Mouse (Mus musculus): ENCODE measurements around the gene Zfp865.

Gene Zfp865

GRCm38 (mm10) chr7:5080815-5081214, 60.6 kb downstream of the Zfp865 start:
- DNase-seq (ENCODE audit: low read depth, low spot score): no peak

- no peak for DNase-seq (ENCODE audit: low read depth, low spot score)
Measured at GRCm38 (mm10) chr7:5081241-5081640, 61.1 kb downstream of the Zfp865 start.

- no peak for DNase-seq (ENCODE audit: low read depth, low spot score)
Measured at GRCm38 (mm10) chr7:5081939-5082338, 61.8 kb downstream of the Zfp865 start.

GRCm38 (mm10) chr7:5083325-5084105, 63.3 kb downstream of the Zfp865 start:
- DNase-seq (ENCODE audit: low read depth, low spot score): no peak

- no peak for DNase-seq (ENCODE audit: low read depth, low spot score)
Measured at GRCm38 (mm10) chr7:5085512-5085911, 65.3 kb downstream of the Zfp865 start.

All from c-Kit-negative CD71-positive TER-119-positive erythroid progenitor cells, embryonic 14.5 days (primary cell).